Mouse (Mus musculus) left cerebral cortex, adult 11 months (tissue): Measurements from ENCODE around the gene Pamr1.
A peak's percentile ranks its signal among the peaks of the same experiment; 100 is the strongest.

ENCODE experiments used
- DNase-seq: peaks from one replicate; pipeline ENCODE4 v3.0.0; 2022; ENCODE audit warnings: low spot score

Gene Pamr1

DNA sequence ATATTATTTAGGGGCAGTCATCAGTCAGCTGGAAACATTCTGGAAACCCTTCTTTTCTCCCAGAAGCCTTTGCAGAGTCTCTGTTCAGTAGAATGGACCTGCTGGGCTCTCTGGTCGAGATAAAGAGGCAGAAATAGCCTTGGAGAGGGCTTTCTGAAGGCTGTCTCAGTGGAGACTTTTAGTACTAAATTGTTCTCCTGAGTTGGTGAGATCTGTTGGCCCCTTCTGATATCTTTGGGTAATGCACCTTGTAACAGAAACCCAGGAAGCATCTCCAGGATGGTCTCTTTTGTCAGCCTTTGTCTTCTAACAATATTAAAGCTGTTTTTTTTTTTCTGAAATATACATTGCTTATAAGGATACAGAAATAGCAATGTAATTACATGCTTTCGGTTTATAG is 111.2 kb downstream of the Pamr1 start:
- no peak for DNase-seq

DNA sequence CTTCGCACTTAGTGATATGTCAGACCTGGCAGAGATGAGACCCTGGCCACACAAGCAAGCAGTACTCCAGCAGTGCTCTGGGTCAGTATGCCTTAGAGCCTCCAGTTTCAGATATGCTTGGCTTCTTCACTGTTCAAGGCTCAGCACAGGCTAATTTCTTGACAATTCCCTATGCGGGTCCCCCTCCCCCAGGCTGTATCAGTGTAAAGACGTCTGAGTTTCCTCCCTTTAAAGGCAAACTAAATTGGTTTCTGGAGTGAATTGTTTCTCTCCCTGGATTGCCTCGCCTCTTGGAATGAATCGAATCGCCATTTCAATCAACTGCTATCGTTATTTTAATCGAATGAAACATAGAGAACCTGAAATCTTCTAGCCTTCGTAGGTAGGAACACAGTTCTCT is 113.1 kb downstream of the Pamr1 start:
- DNase-seq: no peak

DNA sequence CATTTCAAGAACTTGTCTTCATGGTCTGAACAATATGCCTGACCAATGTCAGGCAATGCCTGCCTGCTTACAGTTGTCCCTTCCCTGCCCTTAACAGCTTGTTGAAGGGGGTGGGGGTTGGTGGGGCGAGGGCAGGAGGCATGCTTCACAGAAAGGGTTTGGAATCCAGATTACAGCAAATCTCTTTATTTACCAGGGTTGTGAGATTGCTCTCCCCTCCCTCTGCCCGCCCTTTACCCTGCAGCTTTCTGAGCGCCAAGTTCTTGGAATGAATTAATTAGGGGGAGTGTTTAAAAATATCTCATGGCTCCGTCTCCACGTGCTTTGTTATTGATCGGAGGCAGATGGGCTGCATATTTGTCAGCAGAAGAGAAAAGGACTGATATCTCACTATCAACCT is 113.5 kb downstream of the Pamr1 start:
- no peak for DNase-seq

DNA sequence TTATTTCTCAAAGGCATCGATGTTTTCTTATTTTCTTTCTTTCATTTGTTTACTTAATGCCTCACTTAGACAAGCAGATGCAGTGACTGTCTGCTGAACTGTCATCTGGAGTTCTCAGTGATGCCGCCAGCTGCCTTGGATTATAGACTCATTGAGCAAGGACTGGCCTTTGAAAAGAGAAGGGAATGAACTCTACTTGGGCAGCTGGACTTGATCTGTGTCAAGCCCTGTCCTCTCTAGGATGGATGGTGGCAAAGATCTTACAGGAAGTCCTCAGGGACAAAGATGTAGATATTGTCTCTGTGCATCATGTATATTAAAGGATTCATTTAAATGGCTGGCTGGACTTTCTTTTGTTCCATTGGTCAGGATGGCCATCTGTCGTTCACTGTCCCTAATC is 114.1 kb downstream of the Pamr1 start:
- DNase-seq: no peak

DNA sequence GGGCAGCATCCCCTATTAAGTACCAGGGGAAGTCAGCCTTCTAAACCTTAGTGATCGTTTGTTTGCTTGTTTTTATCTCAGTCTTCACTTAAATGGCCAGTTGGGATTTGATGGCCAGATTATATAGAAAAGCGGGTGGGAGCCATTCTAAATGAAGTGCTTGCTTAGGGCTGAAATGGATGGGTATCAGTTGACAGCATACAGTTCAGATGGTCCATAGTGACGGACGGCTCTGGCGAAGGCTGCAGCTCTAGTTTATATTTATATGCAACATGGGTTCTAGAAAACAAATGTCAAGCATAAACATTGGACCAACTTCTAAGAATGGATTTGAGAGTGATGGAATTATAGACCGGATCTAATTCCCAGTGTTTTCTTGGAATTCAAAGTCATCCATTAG is 118.2 kb downstream of the Pamr1 start:
- DNase-seq: no peak

DNA sequence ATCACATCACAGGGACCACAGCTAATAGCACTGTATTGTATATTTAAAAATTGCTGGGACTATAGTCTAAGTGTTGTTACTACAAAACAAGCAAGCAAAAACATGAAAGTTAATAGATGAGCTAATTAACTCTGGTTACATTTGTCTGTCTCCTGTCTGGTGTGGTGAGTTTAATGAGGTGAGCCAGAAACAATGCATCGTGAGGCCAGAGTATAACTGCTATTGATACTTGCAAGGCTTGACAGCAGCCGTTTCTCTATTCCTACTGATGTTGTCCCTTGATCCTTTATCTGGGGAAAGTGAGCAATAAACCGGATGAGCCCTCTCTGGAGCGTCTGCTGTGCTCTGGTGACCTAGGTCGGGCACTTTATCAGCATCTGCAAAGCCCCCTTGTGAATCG is 119.8 kb downstream of the Pamr1 start:
- no peak for DNase-seq

DNA sequence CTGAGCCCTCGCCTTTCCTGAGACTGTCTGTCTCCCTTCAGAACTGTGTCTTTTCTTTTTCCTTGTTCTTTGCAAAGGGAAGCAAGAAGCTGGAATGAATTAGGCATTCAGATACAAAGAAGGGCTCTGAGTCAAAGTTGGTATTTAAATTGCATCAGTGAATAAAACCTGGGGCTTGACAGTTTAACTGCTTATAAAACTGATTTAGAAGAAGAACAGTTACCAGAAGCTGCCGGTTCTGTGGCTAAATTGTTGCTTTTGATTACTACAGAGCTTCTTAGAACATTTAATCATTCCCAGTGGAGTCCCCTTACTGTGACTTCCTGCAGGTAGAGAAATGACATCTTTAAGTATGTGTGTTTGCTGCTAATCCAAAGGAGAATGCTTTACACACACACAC is 124.8 kb downstream of the Pamr1 start:
- no peak for DNase-seq

DNA sequence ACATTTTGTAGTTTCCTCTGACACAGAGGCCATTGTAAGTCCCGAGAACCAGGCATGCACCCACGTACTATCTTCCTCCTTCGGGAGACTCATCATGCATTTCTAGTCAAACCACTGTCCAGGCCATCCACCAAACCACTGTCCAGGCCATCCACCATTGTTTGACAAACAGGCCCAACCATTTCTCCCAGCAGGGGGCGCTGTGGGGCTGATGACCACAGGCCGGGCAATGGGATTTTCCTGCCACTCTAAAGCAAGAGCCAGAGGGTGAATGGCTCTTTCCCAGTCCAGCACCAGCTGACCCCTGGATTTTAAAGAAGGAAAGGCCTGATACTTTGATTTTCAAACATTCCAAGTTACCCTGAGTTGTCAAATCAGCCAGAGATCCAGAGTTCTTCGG is 125.5 kb downstream of the Pamr1 start:
- no peak for DNase-seq

DNA sequence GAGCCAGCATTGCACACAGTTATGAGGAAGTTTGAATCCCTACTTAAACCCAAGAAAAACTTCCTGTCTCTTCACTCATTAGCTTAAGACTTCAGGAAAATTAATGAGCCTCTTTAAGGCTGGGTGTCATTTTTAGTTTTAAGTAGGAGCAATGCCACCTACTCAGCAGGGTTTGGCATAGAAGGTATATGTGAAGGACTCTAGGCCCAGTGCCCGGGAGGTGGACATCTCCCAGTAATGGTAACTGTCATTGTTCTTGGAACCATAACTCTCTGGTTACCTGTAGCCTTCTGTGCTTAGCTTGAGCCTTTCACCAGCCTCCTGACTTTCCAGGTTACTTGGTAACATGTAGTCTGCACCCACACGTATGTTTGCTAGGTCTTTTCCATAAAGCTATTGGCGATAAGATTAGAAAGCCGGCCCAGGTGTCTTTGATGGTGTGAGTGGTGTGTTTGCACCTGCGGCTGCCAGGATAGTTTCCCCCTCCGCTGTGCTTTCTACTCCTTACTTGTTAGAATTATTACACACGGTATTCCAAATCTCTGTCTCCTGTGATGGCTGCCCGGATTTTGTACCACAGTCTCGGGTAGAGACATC is 127.0 kb downstream of the Pamr1 start:
- no peak for DNase-seq

DNA sequence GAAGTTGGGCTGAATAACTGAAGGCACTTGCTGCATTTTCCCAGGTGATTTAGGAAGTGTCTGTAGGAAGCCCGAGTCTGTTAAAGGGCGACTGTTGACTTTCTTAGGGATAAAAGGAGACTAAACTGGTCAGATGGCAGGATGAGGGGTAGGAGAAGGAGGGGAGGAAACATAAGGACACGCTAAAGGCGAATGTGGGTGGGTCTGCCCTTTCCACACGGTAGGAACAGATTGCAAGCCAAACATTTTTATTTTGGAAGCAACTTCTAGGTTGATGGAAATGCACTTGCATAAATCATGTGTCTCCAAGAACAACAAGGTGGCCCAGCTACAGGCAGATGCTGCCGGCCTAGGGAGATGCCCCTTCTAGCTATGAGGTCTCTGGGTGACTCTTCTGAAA is 127.6 kb downstream of the Pamr1 start:
- no peak for DNase-seq

DNA sequence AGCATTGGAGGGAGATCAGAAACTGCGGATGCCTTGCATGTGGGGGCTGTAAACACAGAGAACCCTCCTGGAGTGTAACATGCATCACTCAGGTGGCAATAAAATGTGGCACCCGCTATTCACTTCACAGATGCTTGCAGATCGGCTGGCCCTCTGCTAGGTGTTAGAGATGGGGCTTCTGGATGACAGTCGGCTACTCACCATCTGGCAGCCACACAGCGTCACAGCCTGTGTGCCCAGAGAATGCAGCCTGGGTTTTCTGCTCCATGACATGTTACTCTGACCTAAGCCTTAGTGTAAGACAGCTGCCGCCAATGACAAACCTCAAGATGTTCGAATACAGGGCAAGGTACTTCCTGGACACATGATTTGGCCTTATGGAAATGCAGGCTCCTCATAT is 131.5 kb downstream of the Pamr1 start:
- DNase-seq: no peak

DNA sequence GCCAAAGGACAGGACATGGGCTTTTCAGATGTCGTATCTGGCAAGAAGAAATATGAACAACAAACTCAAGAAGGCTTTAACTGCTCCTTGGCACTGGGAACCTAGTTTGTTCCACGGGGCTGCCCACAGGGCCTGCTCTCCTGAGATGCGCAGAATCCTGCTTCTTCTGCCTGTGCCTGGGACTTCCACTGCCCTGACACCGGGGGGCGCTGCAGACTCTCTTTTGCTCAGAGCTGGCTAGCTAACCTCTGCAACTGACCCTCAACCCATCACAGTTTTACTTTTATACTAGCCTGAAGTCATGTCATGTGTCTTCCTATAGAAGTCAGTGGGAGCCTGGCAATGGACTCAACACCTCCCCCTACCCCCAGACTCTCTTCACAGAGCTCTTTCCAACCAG is 132.4 kb downstream of the Pamr1 start:
- DNase-seq: no peak

DNA sequence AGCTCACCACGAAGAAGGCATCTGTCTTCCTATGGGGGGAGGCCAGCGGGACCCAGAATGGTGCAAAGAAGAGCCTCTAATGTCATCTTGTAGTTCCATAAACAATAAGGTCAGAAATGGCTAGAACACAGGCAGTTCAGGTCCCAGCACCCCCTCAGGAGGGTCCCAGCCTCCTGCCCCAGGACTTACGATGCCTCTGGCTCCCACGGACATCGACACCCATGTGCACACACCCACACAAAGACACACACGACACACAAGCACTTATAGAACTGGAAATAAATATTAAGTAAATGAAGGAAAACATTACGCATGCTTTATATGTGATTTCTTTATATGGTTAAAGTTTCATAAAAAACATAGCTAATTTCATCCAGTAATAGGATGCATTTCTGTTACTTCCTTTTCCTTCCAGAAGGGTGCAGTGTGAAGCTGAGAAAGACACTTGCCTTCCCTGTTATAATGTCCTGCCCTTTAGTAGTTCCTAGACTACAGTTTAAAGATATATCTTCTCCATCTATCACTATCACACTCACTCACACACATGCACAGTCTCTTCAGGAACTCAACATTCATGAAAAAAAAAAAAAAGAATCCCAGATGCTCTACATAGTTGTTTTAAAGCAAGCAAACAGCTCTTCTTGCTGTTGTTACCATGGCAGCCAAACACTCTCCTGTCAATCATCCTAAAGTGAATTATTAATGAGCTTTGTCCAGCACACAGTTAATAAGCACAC is 135.7 kb downstream of the Pamr1 start:
- peak; percentile 33 for DNase-seq

DNA sequence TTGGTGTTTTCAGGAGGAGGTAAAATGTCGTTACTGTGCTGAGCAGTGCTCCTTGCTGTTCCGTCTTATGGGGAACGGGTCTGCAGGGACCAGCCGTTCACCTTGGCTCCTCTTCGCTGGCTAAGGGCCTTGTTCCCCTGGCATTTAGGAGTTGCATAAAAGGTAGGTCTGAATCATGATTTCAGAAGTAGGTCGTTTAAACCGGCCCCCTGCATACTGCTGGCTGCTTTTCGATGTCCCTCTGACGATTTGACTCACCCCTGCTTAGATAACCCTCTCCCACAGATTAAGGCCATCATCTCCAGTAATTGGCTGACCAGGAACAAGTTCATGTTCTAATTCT is 136.3 kb downstream of the Pamr1 start:
- DNase-seq: no peak
